ENCODE assay signal across 10 mouse cellular contexts in genomic region chr2:118790221-118790550, GRCm38 (mm10). TPM values are rescaled to one million over a fixed set of nuclear protein-coding genes. Genes with fewer than 3 reads are reported as not detected.
DNase-seq lines count a peak whose midpoint lies in the region; ATAC-seq and TF ChIP-seq lines count a peak whose summit lies in the region.
"Had no signal": no experiment of that assay in that cellular context is flagged by ENCODE, and none has a peak within 500 bp of the region (broad histone marks: within the 10 kb centered on the region; RNA-seq: fewer than 3 reads in every experiment).

No protein-coding gene starts in this region.

- peak; percentile 9; the same call in 1 of the 2 replicates for ATAC-seq in granulocyte monocyte progenitor cell, adult 5-6 weeks (replicated peaks; ENCODE audit: poor library complexity, severe bottlenecking)
- no peak for ATAC-seq in liver, embryonic 15.5 days (ENCODE audit: insufficient read depth)

- no peak for TF ChIP-seq CTCF in heart, adult 2 months (IDR thresholded peaks at IDR 0.05)
- TF ChIP-seq CTCF in E14TG2a.4 (conservative IDR thresholded peaks at IDR 0.05; ENCODE audit: low read length) = no peak

- 48% methylated on average over 12 of the region's 12 CpGs for WGBS in heart, embryonic 10.5 days
- 69% methylated on average over 12 of the region's 12 CpGs for WGBS in heart, adult 2 months
- 61% methylated on average over 12 of the region's 12 CpGs for WGBS in liver, embryonic 15.5 days (ENCODE audit: insufficient replicate concordance)

- peak overlapping the region; percentile 54 for H3K4me2 ChIP-seq in liver, embryonic 15.5 days

- H3K79me2 ChIP-seq in heart, adult 2 months (replicated peaks; ENCODE audit: control insufficient read depth, insufficient read depth, low read length) = no peaks in the 10 kb centered on the region

- TF ChIP-seq POLR2A in heart, adult 2 months (IDR thresholded peaks at IDR 0.05; ENCODE audit: insufficient read depth, low read depth, low read length) = no peak

- H3K9me3 ChIP-seq in heart, embryonic 10.5 days = no peaks in the 10 kb centered on the region
- no peaks in the 10 kb centered on the region for H3K9me3 ChIP-seq in E14TG2a.4 (ENCODE audit: low read length)
- no peaks in the 10 kb centered on the region for H3K9me3 ChIP-seq in liver, embryonic 15.5 days (replicated peaks)

- peak overlapping the region; percentile 34; the same call in 1 of the 2 replicates for H3K4me3 ChIP-seq in heart, embryonic 10.5 days
- no peak overlapping the region for H3K4me3 ChIP-seq in heart, adult 2 months
- peak overlapping the region; percentile 68 for H3K4me3 ChIP-seq in E14TG2a.4 (replicated peaks; ENCODE audit: low read length)
- peak overlapping the region; percentile 29 for H3K4me3 ChIP-seq in liver, embryonic 15.5 days (replicated peaks)

- peaks cover 76% of the 10 kb centered on the region for H3K27me3 ChIP-seq in heart, embryonic 10.5 days (ENCODE audit: insufficient read depth, poor library complexity, severe bottlenecking)
- no peaks in the 10 kb centered on the region for H3K27me3 ChIP-seq in heart, adult 2 months (ENCODE audit: control insufficient read depth, insufficient read depth, low read length)
- H3K27me3 ChIP-seq in E14TG2a.4 (ENCODE audit: insufficient read depth, low read length) = peaks cover 91% of the 10 kb centered on the region
- H3K27me3 ChIP-seq in liver, embryonic 15.5 days = peaks cover 38% of the 10 kb centered on the region

- H3K36me3 ChIP-seq in heart, embryonic 10.5 days = no peaks in the 10 kb centered on the region
- no peaks in the 10 kb centered on the region for H3K36me3 ChIP-seq in heart, adult 2 months (ENCODE audit: control insufficient read depth, insufficient read depth, low read length)
- no peaks in the 10 kb centered on the region for H3K36me3 ChIP-seq in E14TG2a.4 (ENCODE audit: insufficient read depth, low read length)
- no peaks in the 10 kb centered on the region for H3K36me3 ChIP-seq in liver, embryonic 15.5 days (replicated peaks)

- peaks cover 13% of the 10 kb centered on the region for H3K4me1 ChIP-seq in heart, embryonic 10.5 days
- peaks cover 1% of the 10 kb centered on the region; the same call in 1 of the 2 replicates for H3K4me1 ChIP-seq in heart, adult 2 months (ENCODE audit: control insufficient read depth, insufficient read depth, low read length)
- peaks cover 20% of the 10 kb centered on the region for H3K4me1 ChIP-seq in E14TG2a.4 (replicated peaks; ENCODE audit: low read depth, low read length)
- peaks cover 42% of the 10 kb centered on the region for H3K4me1 ChIP-seq in liver, embryonic 15.5 days (replicated peaks)

- no peak overlapping the region for H3K9ac ChIP-seq in heart, adult 2 months (ENCODE audit: low read depth, low read length)
- H3K9ac ChIP-seq in liver, embryonic 15.5 days = no peak overlapping the region

- TF ChIP-seq EP300 in heart, adult 2 months (IDR thresholded peaks at IDR 0.05; ENCODE audit: insufficient read depth, low read depth, low read length) = no peak

- no peak for DNase-seq in heart, embryonic 10.5 days (ENCODE audit: low spot score)
- no peak for DNase-seq in heart, adult 2 months
- DNase-seq in left cerebral cortex, adult 11 months (ENCODE audit: low spot score) = no peak
- no peak for DNase-seq in frontal cortex, adult 2 months (ENCODE audit: extremely low spot score in 1 of 2, low spot score in 1 of 2)
- no peak for DNase-seq in embryo, embryonic 10.5 days (ENCODE audit: low spot score)

- H3K27ac ChIP-seq in heart, embryonic 10.5 days = no peak overlapping the region
- no peak overlapping the region for H3K27ac ChIP-seq in heart, adult 2 months
- H3K27ac ChIP-seq in liver, embryonic 15.5 days (replicated peaks) = no peak overlapping the region

- intact Hi-C loops in heart, adult 2 months (cut with DNase I) = loop anchor here (1.0 to 5.0 kb wide), 2 partner anchors 93 to 162 kb away; no protein-coding TSS in a partner anchor

RNA-seq across cellular contexts. Expression of gene Disp2, which starts 10.7 kb away (rescaled TPM):
- polyA plus RNA-seq in heart, embryonic 10.5 days (2016; fragmentation: Nextera tagmentation; extraction: Ambion mirVana) = 0.20 and 0.23 TPM in 2 replicates
- total RNA-seq in heart, adult 2 months (2021) = under 1 TPM in 1 of 2 experiments, not detected in 1; 0.11 TPM
- 0.39 and 0.53 TPM in 2 replicates for polyA plus RNA-seq in heart, adult 2 months (2012; rRNA removed)
- not detected in 2 replicates for total RNA-seq in granulocyte monocyte progenitor cell, adult 5-6 weeks (2014; fragmentation: Nextera tagmentation)
- total RNA-seq in granulocyte monocyte progenitor cell, adult 5-6 weeks (2017) = not detected in 2 replicates
- 0.26 and 0.32 TPM in 2 replicates for polyA plus RNA-seq in liver, embryonic 15.5 days (2015; fragmentation: Nextera tagmentation; extraction: Ambion mirVana)
- polyA plus RNA-seq in frontal cortex, adult 2 months (2012; rRNA removed) = 114 and 125 TPM in 2 replicates

RNA-seq across cellular contexts. Expression of gene Phgr1, which starts 17.6 kb away (rescaled TPM):
- polyA plus RNA-seq in heart, embryonic 10.5 days (2016; fragmentation: Nextera tagmentation; extraction: Ambion mirVana) = not detected in 2 replicates
- total RNA-seq in heart, adult 2 months (2021) = not detected
- polyA plus RNA-seq in heart, adult 2 months (2012; rRNA removed) = not detected in 2 replicates
- not detected in 2 replicates for total RNA-seq in granulocyte monocyte progenitor cell, adult 5-6 weeks (2014; fragmentation: Nextera tagmentation)
- not detected in 2 replicates for total RNA-seq in granulocyte monocyte progenitor cell, adult 5-6 weeks (2017)
- polyA plus RNA-seq in liver, embryonic 15.5 days (2015; fragmentation: Nextera tagmentation; extraction: Ambion mirVana) = not detected in 2 replicates
- not detected in 2 replicates for polyA plus RNA-seq in frontal cortex, adult 2 months (2012; rRNA removed)
- total RNA-seq: adrenal gland, postnatal 10 days; liver, adult 2 months had no signal

RNA-seq across cellular contexts. Expression of gene Knstrn, which starts 23.6 kb away (rescaled TPM):
- 113 and 127 TPM in 2 replicates for polyA plus RNA-seq in heart, embryonic 10.5 days (2016; fragmentation: Nextera tagmentation; extraction: Ambion mirVana)
- under 1 TPM; 0.64 to 0.68 TPM for total RNA-seq in heart, adult 2 months (2021)
- 0.23 and 0.59 TPM in 2 replicates for polyA plus RNA-seq in heart, adult 2 months (2012; rRNA removed)
- total RNA-seq in granulocyte monocyte progenitor cell, adult 5-6 weeks (2014; fragmentation: Nextera tagmentation) = 57.9 and 61.3 TPM in 2 replicates
- total RNA-seq in granulocyte monocyte progenitor cell, adult 5-6 weeks (2017) = 190 and 228 TPM in 2 replicates
- polyA plus RNA-seq in liver, embryonic 15.5 days (2015; fragmentation: Nextera tagmentation; extraction: Ambion mirVana) = 67.2 and 73.9 TPM in 2 replicates
- 2.9 and 3.2 TPM in 2 replicates for polyA plus RNA-seq in frontal cortex, adult 2 months (2012; rRNA removed)

RNA-seq across cellular contexts. Expression of gene Ccdc9b, which starts 27.7 kb away (rescaled TPM):
- polyA plus RNA-seq in heart, embryonic 10.5 days (2016; fragmentation: Nextera tagmentation; extraction: Ambion mirVana) = 0.94 and 1.8 TPM in 2 replicates
- 10 to 100 TPM; 24.3 to 26.4 TPM for total RNA-seq in heart, adult 2 months (2021)
- 15.1 and 21.7 TPM in 2 replicates for polyA plus RNA-seq in heart, adult 2 months (2012; rRNA removed)
- total RNA-seq in granulocyte monocyte progenitor cell, adult 5-6 weeks (2014; fragmentation: Nextera tagmentation) = 0.92 and 2.3 TPM in 2 replicates
- total RNA-seq in granulocyte monocyte progenitor cell, adult 5-6 weeks (2017) = 0.26 and 0.82 TPM in 2 replicates
- polyA plus RNA-seq in liver, embryonic 15.5 days (2015; fragmentation: Nextera tagmentation; extraction: Ambion mirVana) = 0.20 and 0.29 TPM in 2 replicates
- 6.5 and 7.4 TPM in 2 replicates for polyA plus RNA-seq in frontal cortex, adult 2 months (2012; rRNA removed)

RNA-seq across cellular contexts. Expression of gene Inafm2, which starts 44.6 kb away (rescaled TPM):
- polyA plus RNA-seq in heart, embryonic 10.5 days (2016; fragmentation: Nextera tagmentation; extraction: Ambion mirVana) = 22.6 and 34.8 TPM in 2 replicates
- total RNA-seq in heart, adult 2 months (2021) = 10 to 100 TPM; 31.8 to 34.9 TPM
- 8.8 and 16.3 TPM in 2 replicates for polyA plus RNA-seq in heart, adult 2 months (2012; rRNA removed)
- 27.9 and 30.3 TPM in 2 replicates for total RNA-seq in granulocyte monocyte progenitor cell, adult 5-6 weeks (2014; fragmentation: Nextera tagmentation)
- 15.0 and 24.8 TPM in 2 replicates for total RNA-seq in granulocyte monocyte progenitor cell, adult 5-6 weeks (2017)
- 12.3 and 12.6 TPM in 2 replicates for polyA plus RNA-seq in liver, embryonic 15.5 days (2015; fragmentation: Nextera tagmentation; extraction: Ambion mirVana)
- 30.1 and 31.1 TPM in 2 replicates for polyA plus RNA-seq in frontal cortex, adult 2 months (2012; rRNA removed)

Comparison
In these comparisons a context has a peak if more than half of its experiments do, and no peak if none do; other contexts are left out.
1. RNA of gene Knstrn, which starts 23.6 kb away (polyA plus RNA-seq): 113 to 127 TPM in heart, embryonic 10.5 days and 67.2 to 73.9 TPM in liver, embryonic 15.5 days; 2.9 to 3.2 TPM in frontal cortex, adult 2 months and 0.23 to 0.59 TPM in heart, adult 2 months; every median in the first group is over 10 times any median in the second.
2. RNA of gene Disp2, which starts 10.7 kb away (polyA plus RNA-seq): 114 to 125 TPM in frontal cortex, adult 2 months; 0.39 to 0.53 TPM in heart, adult 2 months, 0.26 to 0.32 TPM in liver, embryonic 15.5 days and 0.20 to 0.23 TPM in heart, embryonic 10.5 days; every median in the first group is over 10 times any median in the second.